Mouse (Mus musculus): ENCODE results near the gene Kmt5a.

DNA sequence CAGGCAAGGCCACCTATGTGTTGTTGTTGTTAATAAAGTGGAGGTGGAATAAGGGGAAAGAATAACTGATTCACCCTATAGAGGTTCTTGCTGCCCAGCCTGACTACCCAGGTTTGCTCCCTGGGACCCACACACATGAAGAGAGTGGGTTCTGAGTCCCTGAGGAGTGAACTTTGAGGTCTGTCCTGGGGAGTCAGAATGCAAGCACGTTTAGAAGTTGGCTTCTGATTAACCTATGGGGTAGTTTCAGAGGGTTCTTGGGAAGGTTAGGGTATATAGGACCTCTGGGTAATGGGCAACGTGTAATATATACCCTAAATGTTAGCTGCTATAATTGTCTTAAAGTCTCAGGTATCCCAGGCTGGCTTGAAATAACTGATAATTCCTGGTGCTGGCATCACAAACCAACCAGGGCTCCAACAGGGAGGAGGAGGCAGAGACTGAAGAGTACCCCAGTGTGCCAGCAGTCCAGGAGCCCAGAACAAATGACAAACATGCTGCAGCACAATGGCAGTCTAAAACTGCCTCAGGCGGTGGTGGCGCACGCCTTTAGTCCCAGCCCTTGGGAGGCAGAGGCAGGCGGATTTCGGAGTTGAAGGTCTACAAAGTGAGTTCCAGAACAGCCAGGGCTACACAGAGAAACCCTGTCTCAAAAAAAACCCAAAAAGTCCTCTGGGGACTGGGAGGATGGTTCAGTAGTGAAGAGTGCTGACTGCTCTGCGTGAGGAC, 22.7 kb downstream of the Kmt5a start:
- TF ChIP-seq POLR2A (IDR thresholded peaks at IDR 0.05; ENCODE audit: control insufficient read depth, extremely low read depth, insufficient read depth, low read length, poor library complexity) = no peak
- TF ChIP-seq CTCF (IDR thresholded peaks at IDR 0.05; ENCODE audit: borderline replicate concordance, control insufficient read depth, extremely low read depth, insufficient read depth, low read length, poor library complexity) = no peak
